Mouse (Mus musculus): ENCODE results near the gene Atrnl1.
"Not testable (repeated sequence)": the region's sequence is repeated elsewhere in the genome, so short reads cannot be mapped to it uniquely, and the experiment has no call there.

Atrnl1 gene

DNA sequence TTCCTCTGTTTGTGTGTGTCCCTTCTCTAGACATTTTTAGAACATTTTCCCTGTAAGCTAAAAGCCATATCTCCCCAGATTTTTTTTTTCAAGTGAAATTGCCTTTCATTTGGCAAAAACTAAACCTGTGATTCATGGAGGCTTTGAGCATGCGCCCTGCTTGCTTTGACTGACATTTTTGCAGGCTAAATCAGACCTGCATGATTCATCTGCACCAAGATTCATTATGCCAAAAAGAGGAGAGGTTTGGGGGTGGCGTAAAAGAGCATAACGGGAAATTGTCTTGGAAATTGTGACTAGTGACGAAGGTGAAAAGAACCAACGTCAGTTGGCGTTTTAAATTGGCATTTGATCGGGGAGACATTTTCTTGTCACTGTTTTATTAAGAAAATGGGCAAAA lies 358.9 kb downstream of the Atrnl1 start:
- DNase-seq (ENCODE audit: low read depth), result peak; percentile 96

DNA sequence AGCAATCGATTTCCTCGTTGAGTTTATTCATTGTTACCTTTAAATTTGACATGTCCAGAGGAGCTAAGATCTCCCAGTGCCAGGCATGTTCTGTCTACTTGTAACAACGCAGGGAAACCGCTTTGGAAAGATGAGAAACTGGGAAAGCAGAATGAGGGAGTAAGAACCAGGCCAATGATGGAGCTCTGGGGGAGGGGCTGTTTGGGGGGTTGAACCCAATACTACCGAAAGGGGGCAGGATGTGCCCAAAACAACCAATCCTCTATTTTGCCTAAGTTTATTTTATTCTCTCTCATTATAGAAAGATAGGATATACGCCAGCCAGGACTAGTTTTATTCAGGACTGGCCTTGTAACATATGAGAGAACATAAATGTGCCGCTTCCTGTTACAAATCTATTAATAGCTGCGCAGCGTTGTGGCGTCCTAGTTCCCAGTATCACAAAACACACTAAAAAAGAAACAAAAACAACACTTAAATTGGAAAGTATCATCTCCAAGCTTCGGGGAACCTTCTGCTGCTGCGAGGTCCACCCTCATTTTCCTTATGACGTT lies 359.6 kb downstream of the Atrnl1 start:
- DNase-seq (ENCODE audit: low read depth), result peak; percentile 84

DNA sequence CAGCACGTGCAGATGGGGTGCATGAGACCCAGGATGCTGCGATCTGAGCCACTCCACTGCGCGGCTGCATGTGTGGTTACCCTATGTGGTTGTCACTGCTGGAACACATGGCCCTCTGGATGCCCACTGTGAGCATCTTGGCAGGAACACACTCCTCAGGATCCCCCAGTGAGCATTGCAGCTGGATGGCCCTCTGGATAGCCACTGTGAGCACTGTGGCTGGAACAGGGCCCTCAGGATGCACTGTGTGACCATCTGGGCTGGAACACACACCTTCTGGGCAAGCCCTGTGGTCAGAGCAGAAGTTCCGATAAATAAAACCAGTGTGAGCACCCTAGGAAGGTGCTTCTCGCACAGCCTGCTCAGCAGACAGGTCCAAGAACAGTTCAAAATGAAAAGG lies 364.4 kb downstream of the Atrnl1 start:
- no peak for DNase-seq (ENCODE audit: low read depth)

DNA sequence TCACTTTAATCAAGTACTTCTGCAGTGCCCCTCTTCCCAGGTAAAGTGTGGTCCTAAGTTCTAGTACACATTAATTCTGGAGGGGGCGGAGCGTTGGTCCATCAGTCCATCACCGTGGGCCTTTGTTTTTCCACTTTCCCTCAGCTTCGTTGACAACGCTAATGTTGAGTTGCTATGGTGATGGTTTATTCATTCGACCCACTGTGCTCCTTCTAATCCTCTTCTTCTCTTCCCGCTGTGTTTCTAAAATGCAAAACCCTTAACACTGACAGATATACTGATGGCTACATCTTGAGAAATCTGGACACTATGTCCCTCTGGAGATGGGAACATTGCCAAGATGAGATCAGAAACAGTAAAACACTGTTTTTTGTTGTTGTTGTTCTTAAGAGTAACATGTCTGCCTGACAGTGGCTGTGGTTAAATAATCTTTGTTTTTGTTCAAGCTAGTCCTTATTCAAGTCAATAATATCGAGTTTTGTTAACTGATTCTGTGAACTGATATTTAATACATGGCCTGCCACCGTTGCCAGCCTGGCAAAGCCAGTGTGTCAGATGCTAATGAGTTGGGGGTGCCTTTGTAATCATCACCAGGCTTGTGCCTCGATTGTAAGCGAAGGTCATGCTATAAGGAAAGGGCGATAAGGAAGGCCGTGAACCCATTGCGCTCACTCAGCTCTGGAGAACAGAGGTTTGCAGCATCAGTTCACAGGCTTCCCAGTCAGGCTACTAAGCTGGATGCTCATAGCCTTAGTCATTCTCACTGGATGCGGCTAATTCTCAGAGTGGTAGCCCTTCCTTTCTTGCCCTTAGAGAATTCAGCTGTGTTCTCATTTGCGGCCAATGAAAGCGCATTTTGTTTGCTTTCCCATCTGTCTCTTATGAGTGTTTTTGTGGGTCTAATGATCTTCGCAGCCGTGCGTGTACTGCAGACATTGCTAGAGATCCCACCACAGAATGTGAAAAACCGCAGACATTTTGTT lies 375.4 kb downstream of the Atrnl1 start:
- DNase-seq (ENCODE audit: low read depth), result no peak

DNA sequence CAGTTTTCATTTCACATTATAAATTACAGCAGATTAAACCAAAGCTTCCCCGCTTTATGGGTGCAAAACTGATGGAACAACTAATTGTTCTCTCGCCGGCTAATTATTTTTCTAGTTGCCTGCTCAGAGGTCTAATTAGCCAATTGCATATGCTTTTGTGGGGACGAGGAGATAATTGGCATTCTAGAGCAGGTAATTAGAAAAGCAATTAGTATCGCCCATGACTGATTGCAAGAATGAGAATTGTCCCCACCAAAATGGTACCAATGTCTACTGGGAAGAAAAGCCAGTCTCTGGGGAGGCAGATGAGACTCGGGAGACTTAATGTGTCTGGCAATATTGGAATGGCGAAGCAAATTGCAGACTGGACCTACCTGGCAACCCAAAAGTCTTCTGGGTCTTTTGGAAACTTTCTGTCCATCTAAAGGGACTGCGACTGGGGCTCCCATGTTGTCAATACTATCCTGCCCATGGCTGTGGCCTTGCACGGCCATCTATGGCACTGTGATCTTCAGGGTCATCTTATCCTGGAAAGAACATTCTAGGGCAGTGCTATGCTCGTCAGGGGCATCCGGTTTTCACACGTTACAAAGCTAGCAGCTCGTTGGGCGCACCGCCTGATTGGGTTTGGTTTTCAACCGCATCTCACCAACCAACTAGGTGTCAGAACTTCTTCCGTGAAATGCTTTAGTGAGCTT lies 377.0 kb downstream of the Atrnl1 start:
- DNase-seq (ENCODE audit: low read depth), result no peak

DNA sequence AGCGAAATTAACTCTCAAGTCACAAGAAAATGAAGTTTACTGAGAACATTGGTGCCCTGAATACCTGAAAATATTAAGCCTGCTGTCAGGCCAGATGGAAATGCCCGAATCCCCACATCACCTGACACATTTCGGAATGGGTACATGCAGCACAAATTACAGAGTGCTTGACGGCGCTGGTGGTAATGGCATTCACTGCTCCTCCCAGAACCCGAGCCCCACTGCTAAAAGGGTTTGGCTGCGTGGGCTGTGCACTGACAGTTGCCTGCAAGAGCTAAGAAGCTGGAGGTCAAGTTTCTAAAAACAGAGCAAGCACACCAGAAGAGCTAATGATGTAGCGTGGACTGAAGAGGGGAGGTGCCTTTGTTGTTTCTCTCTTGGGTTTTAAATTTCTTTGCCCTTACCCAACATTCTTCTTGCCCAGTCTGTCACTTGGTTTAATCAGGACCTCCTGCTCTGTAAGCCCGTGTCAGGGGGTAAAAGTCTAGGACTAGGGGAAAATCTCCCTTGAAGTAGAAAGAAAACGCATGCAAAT lies 377.8 kb downstream of the Atrnl1 start:
- no peak for DNase-seq (ENCODE audit: low read depth)

DNA sequence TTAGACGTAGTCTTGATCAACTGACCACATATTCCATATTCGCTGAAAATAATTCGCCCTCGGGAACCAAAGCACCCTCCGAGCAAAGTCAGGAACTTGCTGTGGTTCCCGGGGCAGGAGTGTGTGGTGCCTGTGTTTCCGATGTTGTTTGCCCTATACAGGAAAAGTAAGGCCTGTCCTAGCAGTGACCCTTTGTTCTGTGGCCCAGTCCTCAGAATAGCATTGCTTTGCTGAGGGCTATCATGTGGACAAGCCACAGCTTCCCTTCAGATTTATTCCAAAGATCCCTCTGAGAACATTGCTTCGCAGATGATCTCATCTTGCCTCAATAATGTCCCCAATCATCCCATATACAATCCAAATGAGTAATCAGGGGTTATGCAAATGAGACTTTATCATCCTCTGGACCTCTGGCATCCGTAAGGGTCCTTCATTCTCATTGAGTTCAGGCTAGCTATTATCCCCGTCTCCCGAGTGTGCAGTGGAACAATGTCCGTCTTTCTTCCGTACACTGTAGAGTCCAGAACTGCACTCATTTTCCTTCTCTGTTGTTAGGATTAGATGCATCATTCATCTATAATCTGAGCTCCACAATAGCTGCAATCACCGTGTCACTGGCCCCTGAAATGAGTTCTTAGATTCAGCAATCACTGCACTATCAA lies 380.4 kb downstream of the Atrnl1 start:
- no peak for DNase-seq (ENCODE audit: low read depth)

DNA sequence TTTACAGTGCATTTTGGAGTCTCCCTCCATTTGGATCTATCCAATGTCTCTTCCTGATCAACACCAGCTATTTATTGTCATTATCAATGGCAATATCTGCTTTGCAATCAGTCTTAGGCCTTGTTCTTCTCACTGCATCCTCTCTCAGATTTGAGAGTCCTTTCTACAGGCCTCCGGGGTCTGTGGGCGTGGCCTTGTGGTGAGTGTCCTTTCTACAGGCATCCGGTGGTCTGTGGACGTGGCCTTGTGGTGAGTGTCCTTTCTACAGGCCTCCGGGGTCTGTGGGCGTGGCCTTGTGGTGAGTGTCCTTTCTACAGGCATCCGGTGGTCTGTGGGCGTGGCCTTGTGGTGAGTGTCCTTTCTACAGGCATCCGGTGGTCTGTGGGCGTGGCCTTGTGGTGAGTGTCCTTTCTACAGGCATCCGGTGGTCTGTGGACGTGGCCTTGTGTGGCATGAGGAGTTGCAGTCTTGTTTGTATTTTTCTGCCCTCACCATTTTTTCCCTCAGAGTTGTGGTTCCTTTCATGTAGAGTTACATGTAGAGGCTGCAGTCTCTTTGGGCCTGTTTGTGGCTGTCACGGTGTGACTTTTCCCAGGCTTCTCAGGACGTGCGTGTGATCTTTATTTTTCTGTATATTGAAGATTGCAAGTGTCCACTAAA lies 383.5 kb downstream of the Atrnl1 start:
- not testable (repeated sequence) for DNase-seq (ENCODE audit: low read depth)

DNA sequence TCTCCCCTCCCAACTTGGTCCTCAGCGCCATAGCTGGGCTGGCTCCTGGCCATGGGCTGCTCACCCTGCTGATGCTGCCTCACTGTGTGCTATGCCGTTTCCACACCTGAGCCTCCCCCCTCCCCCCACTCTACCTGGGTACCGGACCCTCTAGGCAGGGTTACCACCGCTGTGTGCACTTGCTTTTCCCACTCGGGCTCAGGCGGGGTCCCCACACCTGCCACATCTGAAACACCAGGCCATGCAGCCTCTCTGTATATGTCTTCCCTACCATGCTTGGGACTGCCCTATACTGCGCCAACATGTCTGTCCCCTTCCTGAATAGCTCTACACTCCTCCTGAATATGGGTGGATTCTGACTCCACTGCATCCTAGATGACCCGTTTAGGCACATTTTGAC lies 384.2 kb downstream of the Atrnl1 start:
- no peak for DNase-seq (ENCODE audit: low read depth)

DNA sequence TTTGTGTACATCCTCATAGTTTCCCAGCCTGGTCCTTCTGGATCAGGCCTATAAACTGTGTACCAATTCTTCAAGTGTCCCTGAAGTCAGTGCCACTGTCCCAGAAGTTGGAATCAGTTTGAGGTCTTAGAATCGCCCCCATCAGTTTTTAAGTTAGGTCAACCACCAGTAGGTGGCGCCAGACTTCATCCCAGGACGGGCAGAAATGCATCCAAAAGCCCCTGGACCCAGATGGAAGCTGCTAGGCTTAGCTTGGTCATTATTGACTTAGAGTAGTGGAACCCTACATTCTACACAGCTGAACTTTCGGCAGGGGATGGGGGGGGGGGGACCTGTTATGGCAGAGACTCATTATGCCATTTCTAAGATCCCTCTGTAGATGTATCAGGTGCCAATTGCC lies 387.1 kb downstream of the Atrnl1 start:
- peak; percentile 68 for DNase-seq (ENCODE audit: low read depth)

DNA sequence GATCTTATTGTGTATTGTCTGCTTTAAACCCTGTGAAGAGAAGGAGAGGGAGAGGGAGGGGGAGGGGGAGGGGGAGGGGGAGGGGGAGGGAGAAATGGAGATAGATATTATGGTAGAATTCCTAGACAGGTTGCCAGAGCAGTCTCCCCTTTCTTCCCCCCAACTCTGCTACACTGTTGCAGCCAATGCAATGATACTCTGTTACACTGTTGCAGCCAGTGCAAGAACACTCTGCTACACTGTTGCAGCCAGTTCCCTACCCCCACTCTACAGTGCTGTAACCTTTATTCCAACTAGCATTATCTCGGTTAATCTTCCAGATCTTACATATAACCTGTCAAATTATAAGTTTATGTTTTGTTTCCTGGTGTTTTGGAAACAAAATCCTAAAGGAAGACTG lies 400.8 kb downstream of the Atrnl1 start:
- no peak for DNase-seq (ENCODE audit: low read depth)

DNA sequence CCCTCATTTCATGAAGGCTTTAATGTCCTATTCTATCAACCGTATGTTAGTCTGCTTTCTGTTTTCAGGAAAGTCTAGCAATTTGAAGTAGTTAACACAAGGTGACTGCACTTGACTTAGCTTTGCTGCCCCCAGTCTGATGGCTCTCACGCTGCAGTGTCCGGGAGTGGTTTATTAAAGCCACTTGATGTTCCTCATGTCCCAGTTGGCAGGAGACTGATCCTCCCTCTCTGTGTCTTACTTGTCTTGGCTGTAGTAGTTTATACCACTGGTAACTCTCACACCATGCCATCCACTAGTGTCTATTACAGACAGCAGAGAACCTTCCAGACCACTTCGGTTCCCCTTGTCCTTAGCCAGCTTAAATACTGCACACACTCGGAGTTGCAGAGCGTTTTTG lies 404.9 kb downstream of the Atrnl1 start:
- no peak for DNase-seq (ENCODE audit: low read depth)

DNA sequence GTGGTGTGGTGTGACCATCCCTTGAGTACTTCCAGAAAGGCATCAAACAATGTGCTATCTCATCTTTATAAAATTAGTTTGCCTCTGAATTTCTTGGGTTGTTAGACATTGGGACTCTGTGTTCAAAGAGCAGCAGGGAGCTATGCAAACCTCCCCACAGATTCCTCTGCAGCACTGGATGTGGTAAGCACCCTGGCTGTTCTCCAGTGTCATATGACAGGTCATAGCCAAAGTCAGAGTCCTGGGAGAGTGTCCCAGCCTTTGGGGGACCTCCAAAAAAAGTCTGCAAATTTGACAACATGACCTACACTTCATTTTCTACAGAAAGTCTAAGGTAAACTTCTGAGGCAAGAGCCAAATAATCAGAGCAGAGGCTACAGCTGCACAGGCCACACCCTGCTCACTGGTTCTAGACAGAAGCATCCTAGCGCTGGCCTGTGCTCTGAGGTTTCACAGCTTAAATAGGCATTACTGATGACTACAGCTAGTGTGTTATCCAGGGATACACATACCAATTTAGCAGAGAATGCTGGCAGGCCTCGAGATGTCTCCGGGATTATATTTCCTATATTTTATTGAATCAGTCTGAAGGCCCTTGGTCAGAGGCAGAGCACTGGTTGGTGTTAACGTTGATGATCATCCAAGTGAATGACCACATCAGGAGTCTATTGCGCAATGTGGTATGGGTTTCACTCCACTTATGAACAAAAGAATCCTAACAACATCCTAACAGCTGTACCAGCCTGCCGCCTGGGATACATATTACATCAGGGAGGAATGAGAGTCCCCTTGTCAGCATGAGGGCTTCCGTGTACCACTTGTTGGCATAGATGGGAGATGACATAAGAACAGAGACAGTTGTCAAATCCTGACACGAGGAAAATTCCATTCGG lies 406.0 kb downstream of the Atrnl1 start:
- DNase-seq (ENCODE audit: low read depth), result peak; percentile 79

DNA sequence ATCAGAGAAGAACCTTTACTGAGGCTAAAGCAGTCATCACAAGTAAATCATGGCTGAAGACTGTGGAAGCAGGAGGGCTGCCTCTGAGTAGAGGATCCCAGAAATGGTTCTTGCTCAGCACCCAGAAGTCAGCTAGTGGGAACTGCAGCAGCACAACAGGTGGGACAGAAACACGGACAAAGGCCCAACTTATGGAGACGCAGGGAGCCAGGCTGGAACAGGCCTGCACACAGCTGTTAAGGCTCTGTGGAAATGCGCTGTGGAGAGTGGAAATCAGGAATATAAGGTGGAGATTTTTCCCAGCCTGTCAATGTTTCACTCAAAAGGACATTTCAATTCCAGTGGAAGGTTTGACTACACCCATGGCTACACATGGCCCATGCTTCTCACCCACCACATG lies 406.6 kb downstream of the Atrnl1 start:
- DNase-seq (ENCODE audit: low read depth), result no peak

DNA sequence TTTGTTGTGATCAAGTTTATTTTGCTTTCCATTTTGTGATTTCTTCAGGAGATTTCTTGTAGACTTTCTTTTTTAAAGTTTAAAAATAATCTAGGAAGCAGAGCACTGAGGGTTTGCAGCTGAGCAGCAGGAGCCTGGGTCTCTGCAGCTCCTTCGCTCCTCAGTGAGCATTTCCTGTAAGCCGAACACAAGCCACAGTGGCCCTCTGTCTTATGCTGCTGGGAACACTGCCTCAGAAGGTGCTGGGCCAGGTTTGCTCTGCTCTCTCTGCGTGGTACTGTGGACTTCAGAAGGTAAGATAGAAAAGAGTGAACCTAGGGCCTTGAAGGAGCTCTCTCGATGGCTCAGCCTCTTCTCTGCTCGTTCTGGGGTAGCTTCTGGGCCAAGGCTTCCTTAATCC lies 407.9 kb downstream of the Atrnl1 start:
- DNase-seq (ENCODE audit: low read depth), result no peak

DNA sequence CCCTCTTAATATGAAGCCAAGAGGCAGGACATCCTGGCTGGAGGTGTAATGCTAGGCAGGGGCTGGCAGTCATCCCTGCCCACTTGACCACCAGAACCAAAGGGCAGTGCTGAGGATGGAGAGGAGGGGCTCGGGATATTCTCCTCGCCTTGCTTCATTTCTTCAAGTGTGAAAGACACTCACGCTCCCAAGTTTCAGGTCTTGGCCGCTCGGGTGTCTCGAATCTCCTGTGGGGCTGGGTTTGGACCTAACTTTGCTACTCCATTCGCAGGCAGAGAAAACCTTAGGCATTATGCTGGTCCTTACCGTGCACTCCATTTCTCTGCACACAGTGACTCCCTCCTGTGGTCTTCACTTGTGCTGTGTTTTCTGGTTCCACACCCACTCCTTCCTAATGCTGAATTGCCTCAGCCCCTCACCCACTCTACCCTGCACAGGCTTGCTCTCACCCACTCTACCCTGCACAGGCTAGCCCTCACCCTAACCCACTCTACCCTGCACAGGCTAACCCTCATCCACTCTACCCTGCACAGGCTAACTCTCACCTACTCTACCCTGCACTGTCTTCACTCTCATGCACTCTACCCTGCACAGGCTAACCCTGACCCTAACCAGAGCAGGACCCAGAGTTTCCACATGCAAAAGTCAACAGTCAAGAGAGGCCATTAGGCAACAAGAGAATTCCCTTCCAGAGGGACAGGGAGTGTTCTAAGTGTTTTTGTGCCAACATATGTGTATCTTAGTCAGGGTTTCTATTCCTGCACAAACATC lies 410.9 kb downstream of the Atrnl1 start:
- no peak for DNase-seq (ENCODE audit: low read depth)

DNA sequence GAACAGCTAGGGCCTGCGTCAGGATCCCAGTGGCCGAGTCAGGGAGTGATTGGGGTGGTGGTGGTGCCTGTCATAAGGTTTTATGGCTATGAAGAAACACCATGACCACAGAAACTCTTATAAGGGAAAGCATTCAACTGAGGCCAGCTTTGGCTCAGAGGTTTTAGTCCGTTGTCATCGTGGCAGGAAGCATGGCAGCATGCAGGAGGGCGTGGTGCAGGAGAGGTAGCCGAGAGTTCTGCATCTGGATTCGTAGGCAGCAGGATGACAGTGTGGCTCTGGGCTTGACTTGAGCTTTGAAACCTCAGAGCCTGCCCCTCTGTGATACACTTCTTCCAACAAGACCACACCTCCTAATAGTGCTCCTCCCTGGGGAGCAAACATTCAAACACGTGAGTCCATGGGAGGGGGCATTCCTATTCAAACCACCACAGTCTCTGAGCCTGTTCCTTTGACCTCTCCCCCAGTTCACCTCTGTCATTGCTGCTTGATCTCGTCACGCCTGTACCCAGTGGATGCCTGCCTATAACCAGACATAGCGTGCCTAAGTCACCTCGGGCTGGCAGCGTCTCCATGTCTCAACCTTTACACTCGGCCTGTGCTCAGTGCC lies 412.5 kb downstream of the Atrnl1 start:
- no peak for DNase-seq (ENCODE audit: low read depth)

DNA sequence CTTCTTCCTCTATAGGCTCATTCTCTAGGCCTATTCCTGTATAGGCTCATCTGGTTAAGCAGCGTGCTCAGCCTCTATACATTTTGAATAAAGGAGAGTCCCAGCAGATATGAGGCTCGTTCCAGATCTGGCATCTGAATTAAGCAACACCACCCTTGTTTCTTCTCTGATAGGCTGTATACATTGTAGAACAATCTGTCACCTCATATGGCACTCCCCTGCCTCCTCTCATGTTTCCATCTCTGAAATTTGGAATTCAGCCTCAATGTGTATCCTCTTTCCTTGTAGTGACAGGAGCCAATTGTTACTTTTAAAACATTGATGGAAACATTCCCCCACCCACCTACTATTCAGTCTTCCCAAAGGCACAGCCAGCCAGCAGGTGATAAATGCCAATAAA lies 414.2 kb downstream of the Atrnl1 start:
- no peak for DNase-seq (ENCODE audit: low read depth)

DNA sequence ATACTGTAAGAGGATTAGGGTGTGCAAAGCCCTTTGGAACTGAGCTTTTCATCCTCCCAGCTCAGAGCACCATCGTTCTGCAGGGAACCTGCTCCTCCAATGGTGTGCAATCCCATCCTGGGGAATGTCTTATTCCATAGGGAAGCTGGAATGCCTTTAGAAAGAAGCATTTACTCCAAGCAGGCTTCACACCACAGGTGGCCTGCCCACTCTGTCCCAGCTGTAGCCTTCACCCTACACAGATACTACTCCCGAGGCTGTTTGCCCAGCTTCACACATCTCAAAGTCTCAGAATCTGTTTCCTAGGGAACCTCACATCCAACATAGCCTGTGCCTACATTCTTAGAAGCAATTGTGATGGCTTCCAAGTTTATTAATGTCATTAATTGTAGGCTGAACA lies 418.8 kb downstream of the Atrnl1 start:
- DNase-seq (ENCODE audit: low read depth), result no peak
